Mouse (Mus musculus): ENCODE measurements around the gene Lbp. TPM values are rescaled to one million over a fixed set of nuclear protein-coding genes. Genes with fewer than 3 reads are reported as not detected.

Gene Lbp
- polyA plus RNA-seq, 1 experiment: 0.01 TPM

- Histone ChIP-seq H3K4me3 (replicated peaks) (no peak overlapping the region), H3K27me3 (ENCODE audit: control insufficient read depth) (peaks cover 47% of the 10 kb centered on the region)
- TF ChIP-seq TAL1 (IDR thresholded peaks at IDR 0.05; ENCODE audit: low read length): no peak
- no peak for TF ChIP-seq GATA1 (IDR thresholded peaks at IDR 0.05; ENCODE audit: low read length)
Observed at GRCm38 (mm10) chr2:158376123-158376687, 69.9 kb downstream of the Lbp start.

GRCm38 (mm10) chr2:158376798-158377197 is 70.5 kb downstream of the Lbp start:
- Histone ChIP-seq H3K4me3 (replicated peaks) (no peak overlapping the region), H3K27me3 (ENCODE audit: control insufficient read depth) (peaks cover 47% of the 10 kb centered on the region), H3K4me1 (ENCODE audit: control insufficient read depth) (no peaks in the 10 kb centered on the region; the same call in 1 of the 2 replicates), H3K9me3 (ENCODE audit: control insufficient read depth, low read length) (no peaks in the 10 kb centered on the region), H3K36me3 (ENCODE audit: control insufficient read depth) (no peaks in the 10 kb centered on the region)
- TF ChIP-seq TAL1 (IDR thresholded peaks at IDR 0.05; ENCODE audit: low read length) (no peak), GATA1 (IDR thresholded peaks at IDR 0.05; ENCODE audit: low read length) (no peak)

More at GRCm38 (mm10) chr2:158376123-158376687, 69.9 kb downstream of the Lbp start:
- Histone ChIP-seq H3K9me3 (ENCODE audit: control insufficient read depth, low read length) (no peaks in the 10 kb centered on the region), H3K36me3 (ENCODE audit: control insufficient read depth) (no peaks in the 10 kb centered on the region), H3K4me1 (ENCODE audit: control insufficient read depth) (no peaks in the 10 kb centered on the region; the same call in 1 of the 2 replicates)

GRCm38 (mm10) chr2:158377811-158378210 is 71.5 kb downstream of the Lbp start:
- Histone ChIP-seq H3K36me3 (ENCODE audit: control insufficient read depth) (no peaks in the 10 kb centered on the region), H3K9me3 (ENCODE audit: control insufficient read depth, low read length) (no peaks in the 10 kb centered on the region), H3K4me1 (ENCODE audit: control insufficient read depth) (no peaks in the 10 kb centered on the region; the same call in 1 of the 2 replicates), H3K4me3 (replicated peaks) (no peak overlapping the region), H3K27me3 (ENCODE audit: control insufficient read depth) (peaks cover 47% of the 10 kb centered on the region)
- TF ChIP-seq TAL1 (IDR thresholded peaks at IDR 0.05; ENCODE audit: low read length) (no peak), GATA1 (IDR thresholded peaks at IDR 0.05; ENCODE audit: low read length) (no peak)

GRCm38 (mm10) chr2:158379354-158380078 is 73.2 kb downstream of the Lbp start:
- no peak for TF ChIP-seq GATA1 (IDR thresholded peaks at IDR 0.05; ENCODE audit: low read length)
- Histone ChIP-seq H3K4me3 (replicated peaks) (no peak overlapping the region), H3K36me3 (ENCODE audit: control insufficient read depth) (no peaks in the 10 kb centered on the region)

More at GRCm38 (mm10) chr2:158379354-158380078, 73.2 kb downstream of the Lbp start:
- Histone ChIP-seq H3K27me3 (ENCODE audit: control insufficient read depth) (peaks cover 35% of the 10 kb centered on the region), H3K9me3 (ENCODE audit: control insufficient read depth, low read length) (no peaks in the 10 kb centered on the region), H3K4me1 (ENCODE audit: control insufficient read depth) (no peaks in the 10 kb centered on the region; the same call in 1 of the 2 replicates)

Other genes starting within 250 kb of the Lbp start
- gene Tgm2, start 160.1 kb upstream of the Lbp start, polyA plus RNA-seq (2012): 8.3 and 11.3 TPM in 2 replicates
- gene D630003M21Rik, start 77.3 kb upstream of the Lbp start, polyA plus RNA-seq (2012): 0.01 TPM in 1 of 2 replicates, not detected in the other
- gene Bpi, start 48.4 kb upstream of the Lbp start, polyA plus RNA-seq (2012): not detected in 2 replicates
- gene Snhg11, start 69.1 kb downstream of the Lbp start, polyA plus RNA-seq (2012): not detected in 2 replicates
- 0.24 and 0.34 TPM in 2 replicates for gene Ralgapb, start 103.4 kb downstream of the Lbp start, polyA plus RNA-seq (2012)
- gene Adig, start 196.1 kb downstream of the Lbp start, polyA plus RNA-seq (2012): not detected in 2 replicates
- gene Arhgap40, start 206.3 kb downstream of the Lbp start, polyA plus RNA-seq (2012): not detected in 2 replicates